17 mouse cellular contexts compared by ENCODE assay signal in genomic region chr3:80207022-80207421, GRCm38 (mm10).
DNase-seq lines count a peak whose midpoint lies in the region; ATAC-seq lines count a peak whose summit lies in the region.
"Had no signal": no experiment of that assay in that cellular context is flagged by ENCODE, and none has a peak within 500 bp of the region (broad histone marks: within the 10 kb centered on the region; RNA-seq: fewer than 3 reads in every experiment).

No protein-coding gene starts in this region.

- H3K4me3 ChIP-seq in hindbrain, embryonic 16.5 days (ENCODE audit: low read length) = no peak overlapping the region
- H3K4me3 ChIP-seq in hindbrain, embryonic 11.5 days (ENCODE audit: low read depth, low read length) = no peak overlapping the region
- H3K4me3 ChIP-seq in forebrain, embryonic 15.5 days = no peak overlapping the region
- H3K4me3 ChIP-seq in midbrain, embryonic 15.5 days = no peak overlapping the region
- no peak overlapping the region for H3K4me3 ChIP-seq in liver, embryonic 12.5 days
- H3K4me3 ChIP-seq in heart, embryonic 10.5 days = no peak overlapping the region
- H3K4me3 ChIP-seq: kidney, embryonic 15.5 days; midbrain, embryonic 12.5 days had no signal

- peak; percentile 58; the same call in 1 of the 2 replicates for ATAC-seq in hindbrain, embryonic 16.5 days
- ATAC-seq in hindbrain, embryonic 11.5 days (ENCODE audit: low FRiP score) = no peak
- peak; percentile 77 for ATAC-seq in forebrain, embryonic 15.5 days (replicated peaks)
- peak; percentile 82 for ATAC-seq in midbrain, embryonic 15.5 days (replicated peaks)
- ATAC-seq in liver, embryonic 12.5 days = no peak

- H3K27ac ChIP-seq in hindbrain, embryonic 16.5 days (ENCODE audit: low read depth, low read length) = no peak overlapping the region
- H3K27ac ChIP-seq in hindbrain, embryonic 11.5 days (ENCODE audit: low read depth, low read length) = no peak overlapping the region
- peak overlapping the region; percentile 68 for H3K27ac ChIP-seq in forebrain, embryonic 15.5 days (replicated peaks)
- peak overlapping the region; percentile 65 for H3K27ac ChIP-seq in midbrain, embryonic 15.5 days
- no peak overlapping the region for H3K27ac ChIP-seq in liver, embryonic 12.5 days
- no peak overlapping the region for H3K27ac ChIP-seq in heart, embryonic 10.5 days
- H3K27ac ChIP-seq: kidney, embryonic 15.5 days; midbrain, embryonic 12.5 days had no signal

- no peaks in the 10 kb centered on the region for H3K9me3 ChIP-seq in hindbrain, embryonic 16.5 days (ENCODE audit: control insufficient read depth, low read length)
- H3K9me3 ChIP-seq in hindbrain, embryonic 11.5 days (ENCODE audit: control insufficient read depth, low read length) = no peaks in the 10 kb centered on the region
- H3K9me3 ChIP-seq in forebrain, embryonic 15.5 days = no peaks in the 10 kb centered on the region
- no peaks in the 10 kb centered on the region for H3K9me3 ChIP-seq in midbrain, embryonic 15.5 days
- H3K9me3 ChIP-seq in liver, embryonic 12.5 days (replicated peaks) = no peaks in the 10 kb centered on the region
- H3K9me3 ChIP-seq in heart, embryonic 10.5 days = no peaks in the 10 kb centered on the region
- H3K9me3 ChIP-seq: kidney, embryonic 15.5 days; midbrain, embryonic 12.5 days had no signal

- no peak overlapping the region for H3K9ac ChIP-seq in hindbrain, embryonic 16.5 days (ENCODE audit: low read depth, low read length)
- no peak overlapping the region for H3K9ac ChIP-seq in hindbrain, embryonic 11.5 days (ENCODE audit: low read depth, low read length)
- no peak overlapping the region for H3K9ac ChIP-seq in forebrain, embryonic 15.5 days (replicated peaks)
- H3K9ac ChIP-seq in midbrain, embryonic 15.5 days = no peak overlapping the region
- no peak overlapping the region for H3K9ac ChIP-seq in liver, embryonic 12.5 days
- H3K9ac ChIP-seq: kidney, embryonic 15.5 days; midbrain, embryonic 12.5 days had no signal

- H3K27me3 ChIP-seq in hindbrain, embryonic 16.5 days (replicated peaks; ENCODE audit: control insufficient read depth, insufficient read depth, low read length) = no peaks in the 10 kb centered on the region
- H3K27me3 ChIP-seq in hindbrain, embryonic 11.5 days (ENCODE audit: control insufficient read depth, insufficient read depth, low read length) = no peaks in the 10 kb centered on the region
- H3K27me3 ChIP-seq in forebrain, embryonic 15.5 days = no peaks in the 10 kb centered on the region
- H3K27me3 ChIP-seq in midbrain, embryonic 15.5 days (replicated peaks) = no peaks in the 10 kb centered on the region
- H3K27me3 ChIP-seq in liver, embryonic 12.5 days (replicated peaks) = no peaks in the 10 kb centered on the region
- no peaks in the 10 kb centered on the region for H3K27me3 ChIP-seq in heart, embryonic 10.5 days (ENCODE audit: insufficient read depth, poor library complexity, severe bottlenecking)
- H3K27me3 ChIP-seq: kidney, embryonic 15.5 days; midbrain, embryonic 12.5 days had no signal

- no peak overlapping the region for H3K4me2 ChIP-seq in hindbrain, embryonic 16.5 days (ENCODE audit: low read length)
- no peak overlapping the region for H3K4me2 ChIP-seq in hindbrain, embryonic 11.5 days (replicated peaks; ENCODE audit: low read depth, low read length)
- H3K4me2 ChIP-seq in forebrain, embryonic 15.5 days (replicated peaks) = no peak overlapping the region
- H3K4me2 ChIP-seq in midbrain, embryonic 15.5 days = no peak overlapping the region
- no peak overlapping the region for H3K4me2 ChIP-seq in liver, embryonic 12.5 days
- H3K4me2 ChIP-seq: kidney, embryonic 15.5 days; midbrain, embryonic 12.5 days had no signal

- 0% methylated on average over 1 of the region's 1 CpGs for WGBS in hindbrain, embryonic 16.5 days
- WGBS in hindbrain, embryonic 11.5 days = 22% methylated on average over 1 of the region's 1 CpGs
- 11% methylated on average over 1 of the region's 1 CpGs for WGBS in forebrain, embryonic 15.5 days
- WGBS in midbrain, embryonic 15.5 days = 6% methylated on average over 1 of the region's 1 CpGs
- 15% methylated on average over 1 of the region's 1 CpGs for WGBS in liver, embryonic 12.5 days (ENCODE audit: insufficient replicate concordance)
- 41% methylated on average over 1 of the region's 1 CpGs for WGBS in heart, embryonic 10.5 days

- no peak for DNase-seq in hindbrain, embryonic 11.5 days (ENCODE audit: low spot score)
- peak; percentile 72 for DNase-seq in brain, adult 2 months (ENCODE audit: low read depth, low spot score)
- DNase-seq in frontal cortex, postnatal 14 days (ENCODE audit: low spot score in 2 of 2) = no peak
- no peak for DNase-seq in heart, embryonic 10.5 days (ENCODE audit: low spot score)
- DNase-seq: cerebellum, adult 11-12 months; gastrocnemius, postnatal 14 days; heart, postnatal 10 days; lung, adult 18-20 months; lung, postnatal 36 days; spleen, adult 18-20 months; thymus, postnatal 25 days had no signal

- no peaks in the 10 kb centered on the region for H3K36me3 ChIP-seq in hindbrain, embryonic 16.5 days (ENCODE audit: control insufficient read depth, insufficient read depth, low read length)
- no peaks in the 10 kb centered on the region for H3K36me3 ChIP-seq in hindbrain, embryonic 11.5 days (ENCODE audit: control insufficient read depth, insufficient read depth, low read length)
- H3K36me3 ChIP-seq in forebrain, embryonic 15.5 days = no peaks in the 10 kb centered on the region
- H3K36me3 ChIP-seq in midbrain, embryonic 15.5 days (replicated peaks) = no peaks in the 10 kb centered on the region
- H3K36me3 ChIP-seq in liver, embryonic 12.5 days = no peaks in the 10 kb centered on the region
- no peaks in the 10 kb centered on the region for H3K36me3 ChIP-seq in heart, embryonic 10.5 days
- H3K36me3 ChIP-seq: kidney, embryonic 15.5 days; midbrain, embryonic 12.5 days had no signal

- H3K4me1 ChIP-seq in hindbrain, embryonic 16.5 days (ENCODE audit: control insufficient read depth, insufficient read depth, low read depth, low read length) = 0 out of 2 replicates have a peak, but pooled peaks cover 2% of the 10 kb centered on the region
- no peaks in the 10 kb centered on the region for H3K4me1 ChIP-seq in hindbrain, embryonic 11.5 days (replicated peaks; ENCODE audit: control insufficient read depth, insufficient read depth, low read length)
- H3K4me1 ChIP-seq in forebrain, embryonic 15.5 days = peaks cover 14% of the 10 kb centered on the region
- H3K4me1 ChIP-seq in midbrain, embryonic 15.5 days = peaks cover 13% of the 10 kb centered on the region
- no peaks in the 10 kb centered on the region for H3K4me1 ChIP-seq in liver, embryonic 12.5 days
- no peaks in the 10 kb centered on the region for H3K4me1 ChIP-seq in heart, embryonic 10.5 days
- H3K4me1 ChIP-seq: kidney, embryonic 15.5 days had no signal

Comparison
In these comparisons a context has a peak if more than half of its experiments do, and no peak if none do; other contexts are left out.
1. ATAC-seq: peak in hindbrain, embryonic 16.5 days (single experiment), forebrain, embryonic 15.5 days (single experiment) and midbrain, embryonic 15.5 days (single experiment); none in hindbrain, embryonic 11.5 days (single experiment) and liver, embryonic 12.5 days (single experiment).
2. H3K27ac ChIP-seq: peak in forebrain, embryonic 15.5 days (single experiment) and midbrain, embryonic 15.5 days (single experiment); none in hindbrain, embryonic 16.5 days (single experiment), hindbrain, embryonic 11.5 days (single experiment), liver, embryonic 12.5 days (single experiment) and heart, embryonic 10.5 days (single experiment).